Mouse (Mus musculus): ENCODE measurements around the gene Rpl36. TPM values are rescaled to one million over a fixed set of nuclear protein-coding genes. Genes with fewer than 3 reads are reported as not detected.

The Rpl36 gene
- polyA plus RNA-seq, 1 experiment from 2014 or later, result 1,576 TPM

DNA sequence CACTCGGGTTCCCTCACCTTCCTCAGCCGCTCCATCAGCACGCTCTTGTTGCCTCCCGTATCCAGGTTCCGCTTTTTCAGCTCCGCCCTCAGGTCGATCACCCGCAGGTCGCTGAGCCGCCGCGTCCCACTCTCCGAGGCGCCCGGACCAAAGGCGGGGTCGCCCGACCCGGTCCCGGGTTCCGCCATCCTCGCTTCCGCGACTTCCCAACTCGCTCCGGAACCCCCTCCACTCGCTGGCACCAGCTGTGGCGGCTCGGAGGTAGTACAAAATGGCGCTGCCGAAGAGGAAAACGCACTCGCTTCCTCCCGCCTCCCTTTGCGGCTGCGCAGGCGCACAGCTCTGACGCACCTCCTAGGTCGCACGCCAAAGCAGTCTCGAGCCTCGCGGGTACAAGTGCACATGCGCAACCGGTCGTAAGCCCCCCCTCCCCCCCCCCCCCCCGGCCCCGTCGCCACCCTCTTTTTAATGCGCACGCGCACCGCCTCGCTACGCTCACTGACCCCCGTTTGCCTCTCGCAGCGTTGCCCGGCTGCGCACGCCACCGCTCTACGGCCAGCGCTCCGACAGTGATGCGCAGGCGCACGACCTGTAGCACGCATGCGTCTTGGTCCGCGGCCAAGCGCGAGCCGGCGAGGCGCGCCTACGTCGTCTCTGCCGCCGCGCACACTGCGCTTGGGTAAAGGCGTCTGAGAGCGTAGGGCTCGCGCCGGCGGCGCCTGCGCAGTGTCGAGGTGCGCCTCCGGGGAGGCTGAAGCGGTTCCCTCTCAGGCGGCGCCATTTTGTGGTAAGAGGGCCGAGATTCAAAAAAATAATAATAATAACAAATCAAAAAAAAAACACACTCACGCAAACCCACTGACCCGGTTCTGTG is 28.7 kb upstream of the Rpl36 start, which contains the start of the genes Safb2 and Safb:
Gene Safb2, minus strand, starts transcription at position 329 of the 874 bp plus-strand sequence.
Gene Safb, plus strand, starts transcription at position 569 of the 874 bp plus-strand sequence.
- peak; percentile 95 for ATAC-seq
- Histone ChIP-seq H3K36me3 (ENCODE audit: control insufficient read depth, insufficient read depth, low read length) (peaks cover 64% of the 10 kb centered on the region), H3K4me1 (ENCODE audit: control insufficient read depth, insufficient read depth, low read length) (peaks cover 29% of the 10 kb centered on the region)

DNA sequence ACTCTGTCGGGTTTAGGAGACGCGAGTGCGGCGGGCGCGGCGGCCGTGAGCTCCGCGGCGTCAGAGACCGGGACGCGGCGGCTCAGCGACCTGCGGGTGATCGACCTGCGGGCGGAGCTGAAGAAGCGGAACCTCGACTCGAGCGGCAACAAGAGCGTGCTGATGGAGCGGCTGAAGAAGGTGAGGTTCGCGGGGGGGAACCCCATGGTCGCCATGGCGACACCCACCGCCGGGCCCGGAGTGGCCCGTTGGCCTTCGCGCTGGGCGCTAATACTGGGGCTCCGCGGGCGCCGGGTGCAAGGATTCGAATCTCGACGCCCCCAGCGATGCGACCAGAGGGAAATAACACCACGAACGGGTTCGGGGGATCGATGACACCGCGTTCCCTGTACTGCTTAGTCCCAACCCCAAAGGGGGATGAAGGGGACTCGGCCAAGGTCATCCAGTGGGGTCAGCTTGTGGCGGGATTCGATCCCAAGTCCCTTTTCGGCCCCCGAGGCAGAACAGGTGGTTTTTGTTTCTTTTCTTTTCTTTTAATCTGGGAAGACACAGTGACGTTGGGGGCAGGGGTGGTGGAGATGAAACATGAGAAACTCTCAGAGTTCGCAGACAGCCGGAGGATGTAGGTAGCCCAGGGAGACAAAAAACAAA is 27.9 kb upstream of the Rpl36 start:
- H3K4me3 ChIP-seq (ENCODE audit: low read depth, low read length), result peak overlapping the region; percentile 89
- peak overlapping the region; percentile 92 for H3K27ac ChIP-seq (ENCODE audit: low read depth, low read length)
- H3K36me3 ChIP-seq (ENCODE audit: control insufficient read depth, insufficient read depth, low read length), result peaks cover 64% of the 10 kb centered on the region
- peak; percentile 41 for DNase-seq (ENCODE audit: low spot score)
- H3K4me2 ChIP-seq (ENCODE audit: low read length), result peak overlapping the region; percentile 85
- H3K9me3 ChIP-seq (replicated peaks; ENCODE audit: control insufficient read depth, low read length), result no peaks in the 10 kb centered on the region
- H3K9ac ChIP-seq (ENCODE audit: low read length), result peak overlapping the region; percentile 90
- H3K4me1 ChIP-seq (ENCODE audit: control insufficient read depth, insufficient read depth, low read length), result peaks cover 29% of the 10 kb centered on the region
- WGBS, result under 1% methylated on average over 61 of the region's 61 CpGs
- ATAC-seq, result peak; percentile 16
- no peaks in the 10 kb centered on the region for H3K27me3 ChIP-seq (replicated peaks; ENCODE audit: control insufficient read depth, insufficient read depth, low read length)

More for the DNA sequence above, 28.7 kb upstream of the Rpl36 start, which contains the start of the genes Safb2 and Safb:
- WGBS, result under 1% methylated on average over 86 of the region's 101 CpGs
- no peaks in the 10 kb centered on the region for H3K9me3 ChIP-seq (replicated peaks; ENCODE audit: control insufficient read depth, low read length)
- H3K4me3 ChIP-seq (ENCODE audit: low read depth, low read length), result peak within 1 kb of the TSS; percentile 89
- H3K27ac ChIP-seq (ENCODE audit: low read depth, low read length), result peak within 1 kb of the TSS; percentile 93
- H3K27me3 ChIP-seq (replicated peaks; ENCODE audit: control insufficient read depth, insufficient read depth, low read length), result no peaks in the 10 kb centered on the region
- DNase-seq (ENCODE audit: low spot score), result peak; percentile 100
- H3K9ac ChIP-seq (ENCODE audit: low read length), result peak within 1 kb of the TSS; percentile 90
- H3K4me2 ChIP-seq (ENCODE audit: low read length), result peak within 1 kb of the TSS; percentile 86

DNA sequence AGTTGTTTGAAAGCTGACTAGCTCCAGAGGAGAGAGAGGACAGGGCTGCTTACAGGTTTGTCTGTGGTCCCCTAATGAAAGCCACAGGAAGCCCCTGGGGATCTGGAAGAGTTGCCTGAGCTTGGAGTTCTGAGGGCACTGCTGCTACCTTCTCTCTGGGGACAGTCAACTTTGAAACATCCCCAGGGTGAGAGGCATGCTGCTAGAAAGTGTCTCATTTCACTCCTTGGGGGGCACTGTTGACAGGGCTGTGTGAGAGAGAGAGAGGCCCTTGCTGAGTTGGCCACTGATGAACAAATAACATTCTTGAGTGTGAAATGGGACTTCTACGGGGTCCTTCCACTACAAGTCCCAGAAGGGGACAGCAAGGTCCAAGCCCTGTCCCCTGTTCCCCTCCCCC is 25.4 kb upstream of the Rpl36 start:
- H3K9ac ChIP-seq (ENCODE audit: low read length), result peak overlapping the region; percentile 25; the same call in 1 of the 2 replicates
- 75% methylated on average over 1 of the region's 1 CpGs for WGBS
- H3K36me3 ChIP-seq (ENCODE audit: control insufficient read depth, insufficient read depth, low read length), result peaks cover 67% of the 10 kb centered on the region
- no peaks in the 10 kb centered on the region for H3K27me3 ChIP-seq (replicated peaks; ENCODE audit: control insufficient read depth, insufficient read depth, low read length)
- peaks cover 25% of the 10 kb centered on the region for H3K4me1 ChIP-seq (ENCODE audit: control insufficient read depth, insufficient read depth, low read length)
- no peak for ATAC-seq
- no peak overlapping the region for H3K4me3 ChIP-seq (ENCODE audit: low read depth, low read length)
- peak overlapping the region; percentile 85; the same call in 1 of the 2 replicates for H3K4me2 ChIP-seq (ENCODE audit: low read length)
- H3K27ac ChIP-seq (ENCODE audit: low read depth, low read length), result 0 out of 2 replicates have a peak overlapping the region, but pooled peaks have one; percentile 27
- H3K9me3 ChIP-seq (replicated peaks; ENCODE audit: control insufficient read depth, low read length), result no peaks in the 10 kb centered on the region
- no peak for DNase-seq (ENCODE audit: low spot score)

DNA sequence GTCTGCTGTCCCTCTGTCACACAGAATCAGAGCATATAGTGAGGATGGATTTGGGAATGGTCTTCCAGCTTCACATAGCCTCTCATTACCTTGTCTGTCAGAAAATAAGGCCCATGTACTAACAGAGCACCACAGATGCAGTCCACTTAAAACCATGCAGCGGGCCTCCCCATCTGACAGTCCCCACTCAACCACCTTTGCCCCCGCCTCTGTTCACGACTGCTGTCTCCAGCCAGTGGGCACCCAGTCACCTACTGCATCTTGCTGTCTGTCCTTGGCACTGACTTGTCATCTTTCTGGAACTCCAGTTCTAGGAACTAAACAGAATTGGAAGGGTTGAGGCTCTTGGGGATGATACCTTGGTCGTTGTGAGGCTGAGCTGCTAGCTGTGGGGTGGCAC is 24.3 kb upstream of the Rpl36 start:
- Histone ChIP-seq H3K4me1 (ENCODE audit: control insufficient read depth, insufficient read depth, low read length) (peaks cover 17% of the 10 kb centered on the region), H3K9ac (ENCODE audit: low read length) (no peak overlapping the region), H3K9me3 (replicated peaks; ENCODE audit: control insufficient read depth, low read length) (no peaks in the 10 kb centered on the region), H3K36me3 (ENCODE audit: control insufficient read depth, insufficient read depth, low read length) (peaks cover 78% of the 10 kb centered on the region), H3K27ac (ENCODE audit: low read depth, low read length) (no peak overlapping the region), H3K4me3 (ENCODE audit: low read depth, low read length) (no peak overlapping the region), H3K4me2 (ENCODE audit: low read length) (no peak overlapping the region), H3K27me3 (replicated peaks; ENCODE audit: control insufficient read depth, insufficient read depth, low read length) (no peaks in the 10 kb centered on the region)
- ATAC-seq (no peak), DNase-seq (ENCODE audit: low spot score) (no peak)
- WGBS, result 88% methylated on average over 4 of the region's 4 CpGs

DNA sequence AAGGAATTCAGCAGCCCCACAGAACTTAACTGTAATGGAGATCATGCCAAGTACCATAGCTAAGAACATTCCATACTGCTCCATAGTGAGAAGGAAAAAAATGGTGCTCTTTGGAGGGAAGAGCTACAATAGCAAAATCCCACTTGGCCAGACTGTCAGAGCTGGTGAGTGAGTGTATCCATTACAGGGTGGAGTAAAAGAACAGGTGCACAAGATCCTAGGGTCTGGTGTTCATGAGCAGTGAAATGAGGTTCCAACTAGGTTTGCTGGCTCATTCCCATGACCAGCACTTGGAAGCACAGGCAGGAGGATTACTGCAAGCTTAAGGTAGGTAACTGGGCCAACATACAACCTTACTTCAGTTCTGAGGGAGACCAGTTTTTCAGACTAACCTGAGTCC is 20.7 kb upstream of the Rpl36 start:
- Histone ChIP-seq H3K4me2 (ENCODE audit: low read length) (no peak overlapping the region), H3K9me3 (replicated peaks; ENCODE audit: control insufficient read depth, low read length) (no peaks in the 10 kb centered on the region), H3K36me3 (ENCODE audit: control insufficient read depth, insufficient read depth, low read length) (peaks cover 100% of the 10 kb centered on the region), H3K27ac (ENCODE audit: low read depth, low read length) (no peak overlapping the region), H3K4me3 (ENCODE audit: low read depth, low read length) (no peak overlapping the region), H3K9ac (ENCODE audit: low read length) (no peak overlapping the region), H3K27me3 (replicated peaks; ENCODE audit: control insufficient read depth, insufficient read depth, low read length) (no peaks in the 10 kb centered on the region), H3K4me1 (ENCODE audit: control insufficient read depth, insufficient read depth, low read length) (peaks cover 2% of the 10 kb centered on the region; the same call in 1 of the 2 replicates)
- ATAC-seq (no peak), DNase-seq (ENCODE audit: low spot score) (no peak)

DNA sequence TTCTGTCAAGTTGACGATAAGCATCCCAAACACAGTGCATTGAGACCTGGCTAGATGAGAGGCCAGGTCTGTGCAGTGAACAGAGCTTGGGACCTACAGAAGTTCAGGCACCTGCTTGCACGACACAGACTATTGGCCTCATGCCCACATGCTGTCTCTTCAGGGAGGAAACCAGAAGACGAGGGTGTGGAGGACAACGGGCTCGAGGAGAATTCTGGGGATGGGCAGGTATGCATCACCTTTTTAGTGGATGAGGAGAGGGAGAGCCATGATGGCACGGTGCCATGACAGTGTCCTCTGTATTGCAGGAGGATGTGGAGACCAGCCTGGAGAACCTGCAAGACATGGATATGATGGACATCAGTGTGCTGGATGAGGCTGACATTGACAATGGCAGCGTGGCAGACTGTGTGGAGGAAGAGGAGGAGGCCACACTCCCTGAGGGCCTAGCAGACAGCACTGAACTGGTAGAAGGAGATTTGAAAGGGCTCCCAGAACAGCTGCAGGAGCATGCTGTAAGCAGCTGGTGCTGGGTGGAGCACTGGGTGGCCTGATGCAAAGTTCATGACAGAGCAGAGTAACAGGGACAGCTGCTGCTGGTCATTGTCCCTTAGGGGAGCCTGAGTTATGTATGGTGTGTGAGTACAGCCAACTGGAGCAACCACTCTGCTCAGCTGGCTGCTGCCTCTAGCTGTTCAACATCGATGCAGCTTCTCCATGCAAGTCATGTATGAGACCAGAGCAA is 19.5 kb upstream of the Rpl36 start:
- Histone ChIP-seq H3K4me1 (ENCODE audit: control insufficient read depth, insufficient read depth, low read length) (no peaks in the 10 kb centered on the region), H3K9ac (ENCODE audit: low read length) (no peak overlapping the region), H3K4me3 (ENCODE audit: low read depth, low read length) (no peak overlapping the region), H3K4me2 (ENCODE audit: low read length) (no peak overlapping the region), H3K36me3 (ENCODE audit: control insufficient read depth, insufficient read depth, low read length) (peaks cover 96% of the 10 kb centered on the region), H3K27me3 (replicated peaks; ENCODE audit: control insufficient read depth, insufficient read depth, low read length) (no peaks in the 10 kb centered on the region), H3K27ac (ENCODE audit: low read depth, low read length) (no peak overlapping the region), H3K9me3 (replicated peaks; ENCODE audit: control insufficient read depth, low read length) (no peaks in the 10 kb centered on the region)
- ATAC-seq, result no peak
- no peak for DNase-seq (ENCODE audit: low spot score)
- WGBS, result 89% methylated on average over 8 of the region's 8 CpGs

DNA sequence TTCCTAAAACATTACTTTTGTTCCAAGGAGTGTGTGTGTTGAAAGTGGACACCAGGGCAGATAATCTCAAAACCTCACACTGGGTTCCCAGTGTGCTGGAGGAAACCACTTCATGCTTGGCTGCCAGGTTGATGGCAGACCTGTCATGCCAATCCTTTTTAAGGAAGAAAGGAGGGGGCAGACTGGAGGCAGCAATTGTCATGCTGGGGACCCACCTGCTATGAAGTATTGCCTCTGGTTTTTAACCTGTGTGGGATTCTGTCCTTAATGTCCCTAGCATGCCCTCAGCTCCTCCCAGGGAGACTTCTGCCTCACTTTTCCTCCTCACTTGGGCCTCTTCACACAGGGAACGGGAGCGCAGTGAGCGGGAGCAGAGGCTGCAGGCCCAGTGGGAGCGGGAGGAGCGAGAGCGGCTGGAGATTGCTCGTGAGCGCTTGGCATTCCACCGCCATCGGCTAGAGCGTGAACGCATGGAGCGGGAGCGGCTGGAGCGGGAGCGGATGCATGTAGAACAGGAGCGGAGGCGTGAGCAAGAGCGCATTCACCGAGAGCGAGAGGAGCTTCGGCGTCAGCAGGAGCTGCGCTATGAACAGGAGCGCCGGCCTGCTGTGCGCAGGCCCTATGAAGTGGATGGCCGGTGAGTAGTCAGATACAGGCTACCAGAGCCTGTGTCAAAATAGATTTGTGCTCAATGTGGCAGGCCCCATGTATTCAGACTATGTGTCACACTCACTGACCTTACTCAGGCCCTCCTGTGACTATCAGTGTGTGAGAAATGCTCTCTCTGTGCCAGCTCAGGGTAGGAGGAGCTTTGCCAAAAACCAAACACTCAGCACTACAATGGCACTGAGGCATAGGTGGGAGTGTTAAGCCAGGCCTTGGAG is 9.8 kb upstream of the Rpl36 start:
- DNase-seq (ENCODE audit: low spot score) (no peak), ATAC-seq (no peak)
- peaks cover 1% of the 10 kb centered on the region; the same call in 1 of the 2 replicates for H3K4me1 ChIP-seq (ENCODE audit: control insufficient read depth, insufficient read depth, low read length)
- H3K4me2 ChIP-seq (ENCODE audit: low read length), result no peak overlapping the region
- no peak overlapping the region for H3K4me3 ChIP-seq (ENCODE audit: low read depth, low read length)
- H3K27ac ChIP-seq (ENCODE audit: low read depth, low read length), result no peak overlapping the region
- no peaks in the 10 kb centered on the region for H3K27me3 ChIP-seq (replicated peaks; ENCODE audit: control insufficient read depth, insufficient read depth, low read length)
- no peaks in the 10 kb centered on the region for H3K9me3 ChIP-seq (replicated peaks; ENCODE audit: control insufficient read depth, low read length)
- H3K36me3 ChIP-seq (ENCODE audit: control insufficient read depth, insufficient read depth, low read length), result peaks cover 89% of the 10 kb centered on the region
- WGBS, result 94% methylated on average over 28 of the region's 28 CpGs
- no peak overlapping the region for H3K9ac ChIP-seq (ENCODE audit: low read length)

DNA sequence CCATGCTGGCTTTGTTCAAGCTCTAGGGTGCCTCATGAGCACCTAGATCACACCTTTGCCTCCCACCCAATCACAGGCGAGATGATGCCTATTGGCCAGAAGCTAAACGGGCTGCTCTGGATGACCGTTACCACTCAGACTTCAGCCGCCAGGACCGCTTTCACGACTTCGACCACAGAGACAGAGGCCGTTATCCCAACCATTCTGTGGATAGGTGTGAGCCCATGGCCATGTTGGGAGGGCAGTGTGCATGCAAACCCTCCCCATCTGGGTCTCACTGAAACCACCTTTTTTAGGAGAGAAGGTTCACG is 9.2 kb upstream of the Rpl36 start:
- H3K4me2 ChIP-seq (ENCODE audit: low read length), result no peak overlapping the region
- DNase-seq (ENCODE audit: low spot score), result no peak

More for the DNA sequence above, 9.2 kb upstream of the Rpl36 start:
- Histone ChIP-seq H3K9ac (ENCODE audit: low read length) (no peak overlapping the region), H3K36me3 (ENCODE audit: control insufficient read depth, insufficient read depth, low read length) (peaks cover 89% of the 10 kb centered on the region), H3K4me1 (ENCODE audit: control insufficient read depth, insufficient read depth, low read length) (peaks cover 7% of the 10 kb centered on the region), H3K4me3 (ENCODE audit: low read depth, low read length) (no peak overlapping the region), H3K9me3 (replicated peaks; ENCODE audit: control insufficient read depth, low read length) (no peaks in the 10 kb centered on the region), H3K27me3 (replicated peaks; ENCODE audit: control insufficient read depth, insufficient read depth, low read length) (no peaks in the 10 kb centered on the region), H3K27ac (ENCODE audit: low read depth, low read length) (no peak overlapping the region)
- 88% methylated on average over 9 of the region's 9 CpGs for WGBS
- ATAC-seq, result no peak
